Mouse (Mus musculus): ENCODE data around the gene Dmac2. TPM values are rescaled to one million over a fixed set of nuclear protein-coding genes. Genes with fewer than 3 reads are reported as not detected.

The Dmac2 gene
- total RNA-seq, 2 experiments from 2014 or later, result 45.7 to 45.9 TPM

- intact Hi-C loops (cut with DNase I), result no loop called here
- no peak for DNase-seq (ENCODE audit: low spot score in 2 of 2)
Measured at GRCm38 (mm10) chr7:25614086-25614485, 5.1 kb upstream of the Dmac2 start.

GRCm38 (mm10) chr7:25614831-25615705, 4.1 kb upstream of the Dmac2 start:
- no peak for DNase-seq (ENCODE audit: low spot score in 2 of 2)
- intact Hi-C loops (cut with DNase I), result no loop called here

GRCm38 (mm10) chr7:25615706-25616011, 3.6 kb upstream of the Dmac2 start, which contains the start of gene Erich4:
Erich4 (minus strand) TSS chr7:25615892.
- no peak for DNase-seq (ENCODE audit: low spot score in 2 of 2)
- intact Hi-C loops (cut with DNase I), result no loop called here

GRCm38 (mm10) chr7:25617376-25618160, 1.6 kb upstream of the Dmac2 start:
- intact Hi-C loops (cut with DNase I), result no loop called here
- DNase-seq (ENCODE audit: low spot score in 2 of 2), result no peak

- intact Hi-C loops (cut with DNase I), result no loop called here
- DNase-seq (ENCODE audit: low spot score in 2 of 2), result no peak
Measured at GRCm38 (mm10) chr7:25619722-25619991, 443 bp downstream of the Dmac2 start.

GRCm38 (mm10) chr7:25620101-25620500, 887 bp downstream of the Dmac2 start:
- intact Hi-C loops (cut with DNase I), result no loop called here
- no peak for DNase-seq (ENCODE audit: low spot score in 2 of 2)

- DNase-seq (ENCODE audit: low spot score in 2 of 2), result no peak
- intact Hi-C loops (cut with DNase I), result no loop called here
Measured at GRCm38 (mm10) chr7:25620751-25621150, 1.5 kb downstream of the Dmac2 start.

- intact Hi-C loops (cut with DNase I), result no loop called here
- peak in 1 of 2 experiments; percentile 39 for DNase-seq (ENCODE audit: low spot score in 2 of 2)
Measured at GRCm38 (mm10) chr7:25623857-25624370, 4.7 kb downstream of the Dmac2 start.

GRCm38 (mm10) chr7:25624851-25625250, 5.6 kb downstream of the Dmac2 start:
- intact Hi-C loops (cut with DNase I), result no loop called here
- DNase-seq (ENCODE audit: low spot score in 2 of 2), result no peak

GRCm38 (mm10) chr7:25625594-25626250, 6.5 kb downstream of the Dmac2 start:
- intact Hi-C loops (cut with DNase I), result no loop called here
- no peak for DNase-seq (ENCODE audit: low spot score in 2 of 2)

- DNase-seq (ENCODE audit: low spot score in 2 of 2), result no peak
- intact Hi-C loops (cut with DNase I), result no loop called here
Measured at GRCm38 (mm10) chr7:25626509-25627430, 7.6 kb downstream of the Dmac2 start, which contains the start of gene B3gnt8. B3gnt8 (plus strand) TSS chr7:25626654.

- DNase-seq (ENCODE audit: low spot score in 2 of 2), result no peak
- intact Hi-C loops (cut with DNase I), result no loop called here
Measured at GRCm38 (mm10) chr7:25627431-25628322, 8.5 kb downstream of the Dmac2 start.

- intact Hi-C loops (cut with DNase I), result no loop called here
- DNase-seq (ENCODE audit: low spot score in 2 of 2), result no peak
Measured at GRCm38 (mm10) chr7:25628323-25628620, 9.1 kb downstream of the Dmac2 start.

GRCm38 (mm10) chr7:25632679-25633078, 13.5 kb downstream of the Dmac2 start:
- no peak for DNase-seq (ENCODE audit: low spot score in 2 of 2)
- intact Hi-C loops (cut with DNase I), result no loop called here

- DNase-seq (ENCODE audit: low spot score in 2 of 2), result no peak
- intact Hi-C loops (cut with DNase I), result no loop called here
Measured at GRCm38 (mm10) chr7:25636373-25636772, 17.2 kb downstream of the Dmac2 start.

GRCm38 (mm10) chr7:25637099-25637498, 17.9 kb downstream of the Dmac2 start:
- DNase-seq (ENCODE audit: low spot score in 2 of 2), result no peak
- intact Hi-C loops (cut with DNase I), result no loop called here

- intact Hi-C loops (cut with DNase I), result no loop called here
- peak; percentile 32 to 85 for DNase-seq (ENCODE audit: low spot score in 2 of 2)
Measured at GRCm38 (mm10) chr7:25639754-25640153, 20.5 kb downstream of the Dmac2 start.

GRCm38 (mm10) chr7:25644136-25644535, 24.9 kb downstream of the Dmac2 start:
- intact Hi-C loops (cut with DNase I), result no loop called here

GRCm38 (mm10) chr7:25644631-25645030, 25.4 kb downstream of the Dmac2 start:
- intact Hi-C loops (cut with DNase I), result no loop called here
- no peak for DNase-seq (ENCODE audit: low spot score in 2 of 2)

More at GRCm38 (mm10) chr7:25644136-25644535, 24.9 kb downstream of the Dmac2 start:
- no peak for DNase-seq (ENCODE audit: low spot score in 2 of 2)
